Mouse (Mus musculus) heart, embryonic 16.5 days (tissue): ENCODE measurements around the gene Pttg1. TPM values are rescaled to one million over a fixed set of nuclear protein-coding genes. Genes with fewer than 3 reads are reported as not detected.

Experiments
- ATAC-seq: fragments of 200-750 bp; cut with Nextera tagmentation; replicated peaks from 2 replicates; pipeline ENCODE4 v1.8.0; 2017; ENCODE audit warnings: moderate number of reproducible peaks; ENCODE audit not compliant: insufficient read depth, low FRiP score; ENCODE audit errors: extremely low read depth
- H3K27ac ChIP-seq: fragments of 300-500 bp; sonication (generic); 2 replicates; pipeline ENCODE4 v1.5.1; 2014; ENCODE audit warnings: mild to moderate bottlenecking, low read length, control low read depth, moderate library complexity
- H3K27me3 ChIP-seq: fragments of 300-500 bp; sonication (generic); 2 replicates; pipeline ENCODE4 v1.6.1; 2014; ENCODE audit warnings: low read length, mixed read lengths; ENCODE audit not compliant: control insufficient read depth, insufficient read depth
- H3K36me3 ChIP-seq: fragments of 300-500 bp; sonication (generic); 2 replicates; pipeline ENCODE4 v1.6.1; 2014; ENCODE audit not compliant: control insufficient read depth, insufficient read depth
- H3K4me1 ChIP-seq: fragments of 300-500 bp; sonication (generic); 2 replicates; pipeline ENCODE4 v1.6.1; 2014; ENCODE audit warnings: low read length, mixed read lengths; ENCODE audit not compliant: control insufficient read depth, insufficient read depth
- H3K4me2 ChIP-seq: fragments of 300-500 bp; sonication (generic); 2 replicates; pipeline ENCODE4 v1.6.1; 2014; ENCODE audit warnings: low read depth, mild to moderate bottlenecking, control low read depth, low read length
- H3K4me3 ChIP-seq: fragments of 300-500 bp; sonication (generic); 2 replicates; pipeline ENCODE4 v1.5.1; 2014; ENCODE audit warnings: mild to moderate bottlenecking, control low read depth, low read length
- H3K9ac ChIP-seq: fragments of 300-500 bp; sonication (generic); 2 replicates; pipeline ENCODE4 v1.6.1; 2014; ENCODE audit warnings: low read length, control low read depth
- H3K9me3 ChIP-seq: fragments of 300-500 bp; sonication (generic); replicated peaks from 2 replicates; pipeline ENCODE4 v1.6.1; 2016; ENCODE audit warnings: low read length; ENCODE audit not compliant: control insufficient read depth
- WGBS: fragments of 180-500 bp; shearing (Covaris S2); extraction: QIAGEN DNeasy Blood & Tissue Kit; methylation state at CpG from one replicate; pipeline ENCODE4 v1.1.7; 2014; 5-methylcytosine and 5-hydroxymethylcytosine counted together
- polyA plus RNA-seq: library from polyadenylated mRNA; unstranded; fragments of >200 nt; fragmentation: Nextera tagmentation; extraction: Ambion mirVana; gene quantifications from 2 replicates; pipeline ENCODE4 v1.2.1, GENCODE M21; 2015

Pttg1 gene
- polyA plus RNA-seq, 1 experiment from 2014 or later: 121 TPM

GRCm38 (mm10) chr11:43417201-43417600 lies 8.8 kb downstream of the Pttg1 start:
- no peaks in the 10 kb centered on the region for H3K9me3 ChIP-seq
- 52% methylated on average over 7 of the region's 7 CpGs for WGBS
- no peak for ATAC-seq

DNA sequence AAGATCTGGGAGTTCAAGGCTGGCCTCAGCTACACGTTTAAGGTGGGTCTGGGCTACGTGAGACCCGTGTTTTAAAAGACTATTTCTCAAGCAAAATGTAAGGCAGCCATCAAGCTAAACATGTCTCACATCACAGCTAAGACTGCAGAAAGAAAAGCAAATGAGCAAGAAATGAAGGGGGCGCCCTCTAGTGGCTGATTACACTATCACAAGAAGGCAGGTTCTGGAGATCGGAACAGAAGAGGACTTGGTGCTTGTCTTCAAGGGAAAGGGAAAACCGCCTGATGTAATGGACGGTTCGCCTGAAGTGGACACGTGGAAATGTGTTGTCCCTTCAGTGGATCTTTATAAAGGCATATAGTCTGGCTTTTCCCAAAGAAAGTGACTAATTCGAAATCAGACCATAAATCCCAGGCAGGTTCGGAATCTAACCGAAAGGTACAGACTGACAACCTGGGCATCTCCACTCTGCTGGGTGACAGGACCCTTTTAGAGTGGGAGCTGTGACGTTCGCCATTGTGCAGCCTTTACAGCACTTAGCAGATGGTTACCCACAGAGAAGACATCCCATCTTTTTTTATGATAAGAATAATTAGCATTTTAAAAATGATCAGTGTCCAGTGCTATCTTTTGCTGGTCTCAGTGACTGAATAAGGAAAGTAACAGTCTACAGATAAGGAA lies 13.1 kb downstream of the Pttg1 start:
- Histone ChIP-seq H3K36me3 (no peaks in the 10 kb centered on the region), H3K27ac (no peak overlapping the region), H3K4me1 (no peaks in the 10 kb centered on the region), H3K27me3 (no peaks in the 10 kb centered on the region), H3K4me2 (no peak overlapping the region), H3K9me3 (no peaks in the 10 kb centered on the region), H3K9ac (no peak overlapping the region), H3K4me3 (no peak overlapping the region)
- 21% methylated on average over 14 of the region's 14 CpGs for WGBS
- ATAC-seq: no peak

More at GRCm38 (mm10) chr11:43417201-43417600, 8.8 kb downstream of the Pttg1 start:
- Histone ChIP-seq H3K9ac (no peak overlapping the region), H3K4me1 (no peaks in the 10 kb centered on the region), H3K4me2 (no peak overlapping the region), H3K27ac (no peak overlapping the region), H3K27me3 (no peaks in the 10 kb centered on the region), H3K36me3 (peaks cover 6% of the 10 kb centered on the region; the same call in 1 of the 2 replicates), H3K4me3 (no peak overlapping the region)

- Histone ChIP-seq H3K27ac (no peak overlapping the region), H3K4me1 (no peaks in the 10 kb centered on the region), H3K4me2 (no peak overlapping the region), H3K27me3 (no peaks in the 10 kb centered on the region), H3K4me3 (no peak overlapping the region), H3K36me3 (no peaks in the 10 kb centered on the region), H3K9me3 (no peaks in the 10 kb centered on the region), H3K9ac (no peak overlapping the region)
- WGBS: 5% methylated on average over 1 of the region's 1 CpGs
- no peak for ATAC-seq
Measured at GRCm38 (mm10) chr11:43411413-43411812, 14.6 kb downstream of the Pttg1 start.

GRCm38 (mm10) chr11:43410291-43410690 lies 15.8 kb downstream of the Pttg1 start:
- no peaks in the 10 kb centered on the region for H3K36me3 ChIP-seq
- H3K4me1 ChIP-seq: no peaks in the 10 kb centered on the region
- no peak overlapping the region for H3K27ac ChIP-seq
- H3K9ac ChIP-seq: no peak overlapping the region
- no peaks in the 10 kb centered on the region for H3K27me3 ChIP-seq
- WGBS: 69% methylated on average over 7 of the region's 7 CpGs
- H3K4me3 ChIP-seq: no peak overlapping the region
- ATAC-seq: no peak
- no peak overlapping the region for H3K4me2 ChIP-seq
- H3K9me3 ChIP-seq: no peaks in the 10 kb centered on the region

DNA sequence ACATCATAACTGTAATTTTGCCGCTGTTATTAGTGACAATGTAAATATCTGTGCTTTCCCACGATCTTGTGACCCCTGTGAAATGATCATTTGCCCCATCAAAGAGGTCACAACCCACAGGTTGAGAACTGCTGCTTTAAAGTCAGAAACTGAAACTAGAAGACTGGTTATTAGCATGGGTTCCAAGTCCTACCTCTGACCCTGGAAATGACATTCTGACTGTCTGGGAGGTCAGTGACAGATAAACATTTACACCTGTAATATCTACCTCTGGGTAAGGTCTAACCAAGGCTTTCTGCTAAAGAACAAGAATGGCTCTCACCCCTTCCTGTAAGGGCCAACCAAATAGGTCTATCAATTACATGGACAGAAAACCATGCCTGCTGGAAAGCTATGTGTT lies 17.2 kb downstream of the Pttg1 start:
- no peak overlapping the region for H3K4me3 ChIP-seq
- H3K27me3 ChIP-seq: no peaks in the 10 kb centered on the region
- no peak overlapping the region for H3K4me2 ChIP-seq
- peaks cover 8% of the 10 kb centered on the region for H3K9me3 ChIP-seq
- no peaks in the 10 kb centered on the region for H3K4me1 ChIP-seq
- no peak for ATAC-seq
- H3K27ac ChIP-seq: no peak overlapping the region
- 74% methylated on average over 2 of the region's 2 CpGs for WGBS
- H3K36me3 ChIP-seq: no peaks in the 10 kb centered on the region; the same call in 1 of the 2 replicates
- no peak overlapping the region for H3K9ac ChIP-seq

- no peaks in the 10 kb centered on the region; the same call in 1 of the 2 replicates for H3K36me3 ChIP-seq
- peaks cover 8% of the 10 kb centered on the region for H3K9me3 ChIP-seq
- 76% methylated on average over 15 of the region's 15 CpGs for WGBS
- no peak overlapping the region for H3K4me2 ChIP-seq
- H3K27ac ChIP-seq: no peak overlapping the region
- no peaks in the 10 kb centered on the region for H3K4me1 ChIP-seq
- H3K27me3 ChIP-seq: no peaks in the 10 kb centered on the region
- H3K4me3 ChIP-seq: no peak overlapping the region
- no peak overlapping the region for H3K9ac ChIP-seq
- ATAC-seq: no peak
Measured at GRCm38 (mm10) chr11:43404150-43404807, 21.8 kb downstream of the Pttg1 start.

GRCm38 (mm10) chr11:43400131-43400530 lies 25.9 kb downstream of the Pttg1 start:
- Histone ChIP-seq H3K9ac (no peak overlapping the region), H3K27ac (no peak overlapping the region), H3K36me3 (no peaks in the 10 kb centered on the region; the same call in 1 of the 2 replicates), H3K9me3 (peaks cover 8% of the 10 kb centered on the region), H3K4me3 (no peak overlapping the region), H3K27me3 (no peaks in the 10 kb centered on the region), H3K4me2 (no peak overlapping the region), H3K4me1 (0 out of 2 replicates have a peak, but pooled peaks cover 1% of the 10 kb centered on the region)
- ATAC-seq: no peak
- 89% methylated on average over 1 of the region's 1 CpGs for WGBS

DNA sequence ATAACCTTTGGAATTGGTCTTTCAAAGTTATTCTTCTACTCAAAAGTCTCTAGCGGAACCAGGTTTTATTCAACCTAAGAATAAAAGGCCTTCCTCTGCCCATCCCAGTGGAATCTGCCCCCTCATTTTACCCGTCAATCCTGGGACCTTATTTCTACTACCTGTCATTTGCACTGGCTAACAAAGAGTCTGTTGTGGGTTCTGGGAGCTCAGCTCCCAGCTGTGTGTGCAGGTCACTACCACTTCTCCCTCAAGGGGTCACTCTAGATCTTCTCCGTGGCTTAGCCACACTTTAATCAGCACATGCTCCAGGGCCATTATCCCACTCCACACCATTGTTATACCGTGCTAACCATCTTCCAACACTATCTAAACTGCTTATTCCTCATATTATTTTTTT lies 26.8 kb downstream of the Pttg1 start:
- Histone ChIP-seq H3K27ac (no peak overlapping the region), H3K4me1 (0 out of 2 replicates have a peak, but pooled peaks cover 3% of the 10 kb centered on the region), H3K4me3 (no peak overlapping the region), H3K4me2 (no peak overlapping the region), H3K9ac (no peak overlapping the region), H3K27me3 (no peaks in the 10 kb centered on the region), H3K36me3 (no peaks in the 10 kb centered on the region), H3K9me3 (peaks cover 2% of the 10 kb centered on the region)
- 41% methylated on average over 4 of the region's 4 CpGs for WGBS
- ATAC-seq: no peak

GRCm38 (mm10) chr11:43396672-43397071 lies 29.4 kb downstream of the Pttg1 start:
- H3K9ac ChIP-seq: no peak overlapping the region
- H3K4me1 ChIP-seq: 0 out of 2 replicates have a peak, but pooled peaks cover 3% of the 10 kb centered on the region
- H3K9me3 ChIP-seq: no peaks in the 10 kb centered on the region
- no peaks in the 10 kb centered on the region for H3K36me3 ChIP-seq
- no peak overlapping the region for H3K4me3 ChIP-seq
- ATAC-seq: no peak
- WGBS: 67% methylated on average over 7 of the region's 7 CpGs
- H3K4me2 ChIP-seq: no peak overlapping the region
- H3K27me3 ChIP-seq: no peaks in the 10 kb centered on the region
- H3K27ac ChIP-seq: no peak overlapping the region
